Mouse (Mus musculus) megakaryocyte progenitor cell, adult 5-6 weeks (primary cell): ENCODE data around the gene Slitrk6. TPM values are rescaled to one million over a fixed set of nuclear protein-coding genes. Genes with fewer than 3 reads are reported as not detected.
A peak's percentile ranks its signal among the peaks of the same experiment; 100 is the strongest.

Source experiments
- ATAC-seq: replicated peaks from 2 replicates; pipeline ENCODE4 v1.8.0; 2016; ENCODE audit warnings: mild to moderate bottlenecking, moderate TSS enrichment, inconsistent platforms; ENCODE audit not compliant: poor library complexity
- total RNA-seq, 2 experiments: library from RNA; stranded (forward) in 1 of 2; stranded (reverse) in 1 of 2; fragments of 157-497, 149-512 nt in 1 of 2; fragments of 200-1000 nt in 1 of 2; gene quantifications; 2 replicates each; pipeline versions ENCODE4 v1.2.3 to v1.2.4; 2015 to 2017

Gene Slitrk6
- total RNA-seq (2015) (not detected in 2 replicates), total RNA-seq (2017) (not detected in 2 replicates)

DNA sequence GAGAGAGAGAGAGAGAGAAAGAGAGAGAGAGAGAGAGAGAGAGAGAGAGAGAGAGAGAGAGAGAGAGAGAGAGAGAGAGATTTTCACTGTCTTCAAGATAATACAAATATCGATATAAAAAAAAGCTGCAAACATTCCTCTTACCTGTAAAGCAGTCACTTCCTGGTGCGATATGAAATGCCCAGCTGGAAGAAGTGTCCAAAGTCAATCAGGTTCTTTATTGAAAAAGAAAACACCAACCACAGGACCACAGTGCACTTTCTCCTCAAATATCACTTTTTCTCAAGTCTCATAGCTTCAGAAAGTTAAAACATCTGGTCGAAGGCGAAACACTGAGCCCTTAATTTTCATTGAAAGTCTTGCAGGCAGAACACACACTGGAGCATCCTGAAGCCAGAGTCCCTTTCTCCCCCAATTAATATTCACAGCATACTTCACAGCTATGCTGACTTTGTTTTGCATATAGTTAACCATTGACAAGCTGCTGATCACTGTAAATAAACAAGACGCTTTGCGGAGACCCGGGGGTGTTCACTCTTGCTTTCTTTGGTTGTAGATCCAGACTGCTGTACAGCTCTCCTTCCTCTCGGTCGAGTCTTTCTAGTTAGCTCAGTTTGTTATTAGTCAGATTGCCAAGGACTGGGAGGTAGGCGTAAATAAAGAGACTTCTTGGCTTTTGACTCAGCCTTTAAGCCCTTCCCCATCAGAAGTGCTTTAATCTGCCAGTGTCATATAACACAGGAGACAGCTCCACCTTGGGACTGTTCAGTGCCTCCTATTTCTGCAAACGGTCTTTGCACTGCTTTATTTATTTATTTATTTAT is at the start of gene Slitrk6:
Gene Slitrk6, minus strand, starts transcription at position 666 of the 824 bp plus-strand sequence.
- ATAC-seq, result no peak

DNA sequence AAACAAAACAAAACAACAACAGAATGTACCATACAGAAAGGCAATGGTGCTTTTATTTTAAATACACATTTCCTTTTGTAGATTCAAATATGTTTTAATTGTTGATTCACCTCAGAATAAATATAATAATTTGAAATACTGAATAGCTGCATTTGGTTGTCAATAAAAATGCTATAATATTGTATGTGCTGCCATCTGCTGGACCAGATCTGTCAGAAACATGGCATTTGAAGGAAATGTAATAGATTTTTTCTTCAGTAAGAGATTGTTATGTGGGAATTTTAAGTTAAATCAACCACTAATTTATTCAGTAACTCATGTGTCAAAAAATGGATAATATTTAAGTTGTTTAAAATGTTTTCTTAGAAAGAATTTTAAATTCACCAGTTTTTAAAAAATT is 22.6 kb upstream of the Slitrk6 start:
- ATAC-seq, result no peak

DNA sequence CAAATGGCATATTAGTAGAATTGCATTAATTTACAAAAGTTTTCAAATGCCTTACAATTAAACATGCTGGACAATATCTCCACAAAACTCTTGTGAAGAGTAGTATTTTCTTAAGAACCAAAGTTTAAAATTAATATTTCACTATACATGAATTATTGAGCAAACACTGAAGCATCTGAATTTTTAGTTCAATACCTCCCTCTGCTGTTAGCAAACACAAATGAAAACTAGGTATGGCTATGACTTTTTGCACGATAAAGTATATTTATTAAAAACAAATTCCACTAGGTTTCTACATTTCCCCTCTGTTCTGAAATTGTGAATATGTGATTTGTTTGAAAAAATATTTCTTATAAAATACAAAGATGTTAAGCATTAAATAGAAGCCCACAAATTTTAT is 15.7 kb upstream of the Slitrk6 start:
- ATAC-seq, result no peak

DNA sequence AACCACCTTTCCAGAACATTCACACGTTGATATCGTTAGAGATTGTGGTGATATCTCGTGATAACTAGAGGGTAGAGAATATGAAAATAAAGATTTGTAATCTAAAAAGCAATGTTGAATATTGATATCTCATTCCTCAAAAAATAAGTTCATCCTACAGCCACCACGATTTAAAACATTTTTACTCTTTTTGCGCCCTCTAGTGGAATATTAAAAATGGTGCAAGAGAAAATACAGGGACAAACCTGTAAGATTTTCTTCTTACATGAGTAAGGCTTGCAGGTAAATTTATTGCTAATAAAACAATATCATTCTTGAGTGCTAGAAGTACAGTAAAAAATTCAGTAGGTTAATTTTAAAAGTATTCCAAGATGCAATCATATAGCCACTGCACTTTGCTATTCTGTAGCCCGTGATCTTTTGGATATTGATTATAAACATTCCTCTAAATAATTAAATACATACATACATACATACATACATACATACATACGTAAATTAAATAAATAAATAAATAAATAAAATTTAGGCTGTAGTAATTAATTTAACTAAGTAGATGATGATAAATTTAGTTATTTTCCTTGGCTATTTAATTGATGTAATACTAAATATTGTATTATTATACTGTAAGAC is 7.8 kb upstream of the Slitrk6 start:
- ATAC-seq, result 0 out of 2 replicates have a peak, but pooled peaks have one; percentile 42

DNA sequence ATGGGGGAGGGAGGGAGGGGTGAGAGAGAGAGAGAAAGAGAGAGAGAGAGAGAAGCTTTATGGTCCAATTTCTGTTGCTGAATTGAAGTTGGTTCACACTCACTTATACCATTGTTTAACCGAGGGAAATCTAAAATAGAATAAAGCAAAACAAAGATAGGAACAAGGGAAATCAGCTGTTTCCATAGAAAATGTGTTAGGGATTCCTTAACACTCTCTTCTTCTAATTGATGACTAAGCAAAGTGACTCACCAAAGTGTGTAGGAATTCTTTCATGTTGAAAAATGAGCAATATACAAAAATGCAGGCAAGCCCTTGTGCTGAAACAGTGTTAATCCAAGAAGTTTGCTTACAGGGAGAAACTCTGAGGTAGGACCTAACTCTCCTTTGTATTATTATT is 6.0 kb upstream of the Slitrk6 start:
- no peak for ATAC-seq

DNA sequence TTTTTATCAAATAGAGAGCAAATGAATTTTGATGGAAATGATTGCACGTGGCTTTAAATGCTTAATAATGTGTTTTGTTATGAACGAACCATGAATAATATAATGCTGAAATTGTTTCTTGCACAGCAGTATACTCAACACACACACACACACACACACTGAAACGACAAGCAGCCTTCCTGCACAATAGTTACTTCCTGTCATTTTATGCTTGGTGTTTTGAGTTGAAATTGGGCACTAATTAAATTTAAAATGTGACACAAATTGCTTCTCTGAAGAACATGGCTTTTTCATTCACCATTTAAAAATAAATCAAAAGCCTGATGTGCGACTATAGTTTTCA is 330 bp upstream of the Slitrk6 start:
- no peak for ATAC-seq

DNA sequence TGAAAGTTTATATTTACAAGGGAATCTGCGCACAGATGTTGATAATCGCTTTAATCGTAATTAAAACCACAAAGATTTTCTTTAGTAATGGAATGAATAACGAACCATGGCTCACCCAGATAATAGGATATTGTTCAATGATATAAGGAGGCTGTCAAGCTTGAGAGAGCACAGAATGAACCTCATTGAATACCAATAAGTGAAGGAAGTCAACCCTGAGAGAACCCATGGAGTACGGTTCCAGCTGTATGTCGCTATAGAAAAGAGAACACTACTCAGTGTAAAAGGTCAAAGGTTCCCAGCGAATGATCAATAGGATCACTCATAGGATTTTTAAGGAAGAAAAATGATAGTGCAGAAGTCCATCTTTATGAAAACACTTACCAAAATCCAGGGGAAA is 15.1 kb downstream of the Slitrk6 start:
- no peak for ATAC-seq

DNA sequence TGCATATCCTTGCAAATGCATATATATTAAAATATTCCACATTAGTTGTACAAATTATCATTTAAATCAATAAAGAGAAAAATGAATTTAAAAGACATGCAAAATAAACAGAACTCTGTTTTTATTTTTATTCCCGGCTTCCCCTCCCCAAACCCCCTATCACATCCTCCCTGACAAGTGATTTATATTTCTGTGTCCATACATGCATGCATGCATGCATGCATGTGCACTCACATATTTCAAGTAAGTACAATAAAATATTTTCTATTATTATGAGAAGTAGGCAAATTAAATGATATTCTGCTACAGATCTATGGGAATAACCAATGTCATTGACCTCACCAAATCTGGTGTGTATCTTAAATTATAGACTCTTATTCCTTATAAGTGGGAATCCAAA is 15.6 kb downstream of the Slitrk6 start:
- no peak for ATAC-seq

DNA sequence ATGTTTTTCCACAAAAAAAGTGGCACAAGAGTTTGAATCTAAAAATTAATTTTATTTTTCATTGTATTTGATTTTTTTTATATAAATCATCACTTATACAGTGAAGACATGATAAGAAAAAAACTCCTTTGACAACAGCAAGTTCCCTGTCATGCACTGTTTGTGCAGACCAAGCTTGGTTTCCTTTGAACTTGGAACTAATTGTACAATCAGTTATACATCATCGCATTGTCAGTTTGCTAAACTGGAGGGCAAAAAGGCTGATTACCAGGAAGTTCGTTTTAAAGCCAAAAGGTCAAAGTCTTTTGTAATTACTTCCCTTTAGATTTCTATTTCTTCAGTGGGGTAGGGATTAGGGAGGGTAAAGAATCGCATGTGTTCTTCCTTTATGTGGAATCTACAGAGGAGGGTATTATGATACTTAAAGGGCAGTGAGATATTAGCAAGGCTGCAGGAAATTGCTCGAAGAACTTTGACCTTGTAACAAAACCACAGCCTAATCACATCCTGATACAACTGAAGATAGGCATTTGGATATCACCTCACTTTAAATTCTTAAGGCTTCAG is 26.5 kb downstream of the Slitrk6 start:
- no peak for ATAC-seq

DNA sequence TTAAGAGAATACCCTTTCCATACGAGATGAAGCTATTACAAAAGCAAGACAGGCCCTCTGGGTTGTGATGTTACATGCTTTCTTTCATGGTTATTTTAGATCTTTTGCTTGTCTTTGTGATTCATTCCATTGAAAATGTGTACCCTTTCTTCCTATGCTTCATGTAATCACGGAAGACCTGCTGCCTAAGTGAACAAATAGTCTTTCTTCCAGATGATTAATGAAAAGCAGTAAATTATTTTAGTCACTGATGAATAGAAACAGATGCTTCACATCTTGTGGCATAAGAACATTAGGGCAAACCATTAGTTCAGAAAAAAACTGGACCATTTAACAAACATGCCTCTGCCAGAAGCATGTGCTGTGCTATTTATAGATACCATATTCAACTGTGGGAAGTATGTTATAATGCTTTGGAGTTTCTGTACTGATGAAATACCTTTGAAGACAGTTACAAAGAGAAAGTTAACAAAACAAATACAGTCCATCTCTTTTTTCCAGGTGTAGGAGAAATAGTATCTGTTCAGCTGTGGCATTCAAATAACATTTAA is 30.8 kb downstream of the Slitrk6 start:
- no peak for ATAC-seq
